Mouse (Mus musculus) heart, adult 2 months (tissue): ENCODE measurements at regions not wholly inside any gene's neighbourhood (a gene's known extent, or its start where the extent isn't known, plus 50 kb on each side); places are given as distances from the start of the nearest gene placed in this dataset.
A peak's percentile ranks its signal among the peaks of the same experiment; 100 is the strongest.

Experiments used
- CTCF ChIP-seq: fragments of 200-600 bp; IDR thresholded peaks from 2 replicates; pipeline ENCODE4 v1.8.1; 2022; ENCODE audit warnings: antibody characterized with exemption, mild to moderate bottlenecking, moderate library complexity
- POLR2A ChIP-seq: fragments of 200-500 bp; IDR thresholded peaks from 2 replicates; pipeline ENCODE4 v1.6.1; 2011; ENCODE audit warnings: mild to moderate bottlenecking, low read depth, low read length, control low read depth; ENCODE audit not compliant: insufficient read depth

GRCm38 (mm10) chr11:89243370-89243769 lies 58.8 kb downstream of the Nog start:
- TF ChIP-seq CTCF (peak; percentile 58), POLR2A (no peak)
